Mouse (Mus musculus): ENCODE data around the gene Rwdd4a. TPM values are rescaled to one million over a fixed set of nuclear protein-coding genes. Genes with fewer than 3 reads are reported as not detected.

Gene Rwdd4a
- polyA plus RNA-seq (2014; fragmentation: Nextera tagmentation; extraction: Ambion mirVana) = 39.1 and 40.7 TPM in 2 replicates

DNA sequence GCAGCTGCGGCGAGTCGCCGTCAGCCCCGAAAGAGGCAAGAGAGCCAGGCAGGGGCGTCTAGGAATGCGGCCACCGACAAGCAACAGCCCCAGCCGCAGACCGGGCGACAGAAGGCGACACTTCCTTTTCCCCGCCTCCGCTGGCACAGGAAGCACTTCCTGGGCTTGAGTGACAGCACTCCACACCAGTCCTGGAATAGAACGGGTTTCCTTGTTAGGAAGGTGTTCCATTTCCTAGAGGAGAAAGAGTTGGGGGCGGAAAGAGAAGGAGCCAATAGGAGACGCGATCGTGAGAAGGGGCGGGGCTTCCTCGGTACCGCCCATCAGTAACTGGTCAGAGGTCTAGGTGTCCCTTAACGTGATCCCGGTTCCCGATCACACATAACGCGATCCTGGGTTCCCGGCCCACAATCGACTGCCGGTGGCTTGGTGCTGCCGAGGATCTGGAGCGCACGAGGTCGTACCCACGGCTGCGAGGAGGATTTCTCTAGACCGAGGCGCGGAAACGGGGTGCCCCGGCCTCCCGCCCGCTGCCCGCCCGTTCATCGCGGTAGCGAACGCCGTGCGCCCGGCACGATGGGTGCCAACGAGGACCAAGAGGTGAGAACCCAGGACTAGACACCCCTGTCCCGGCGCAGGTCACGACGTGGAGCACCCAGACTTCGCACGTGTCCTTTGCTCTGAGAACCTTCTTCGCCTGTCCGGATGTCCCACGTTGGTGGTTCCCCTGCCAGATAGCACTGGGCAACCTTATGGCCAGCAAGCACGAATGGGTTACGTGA is at the start of gene Rwdd4a, which contains the start of gene Trappc11:
Gene Rwdd4a (plus strand): TSS at position 321 of the 782 bp plus-strand sequence.
Gene Trappc11 (minus strand): TSS at position 127 of the 782 bp plus-strand sequence.
- Histone ChIP-seq H3K4me3 (ENCODE audit: control insufficient read depth in 1 of 2, insufficient read depth in 1 of 2, low read depth in 1 of 2, low read length in 2 of 2) (peak within 1 kb of the TSS; percentile 83 to 96), H3K4me1 (ENCODE audit: control insufficient read depth in 2 of 2, insufficient read depth in 2 of 2, low read length in 2 of 2) (peaks cover 0 to 18% of the 10 kb centered on the region in 2 experiments; a peak in 2 of 4 replicates), H3K36me3 (ENCODE audit: control insufficient read depth, insufficient read depth, low read length) (peaks cover 32% of the 10 kb centered on the region), H3K4me2 (ENCODE audit: low read length) (peak within 1 kb of the TSS; percentile 92), H3K9ac (ENCODE audit: low read length) (peak within 1 kb of the TSS; percentile 91), H3K9me3 (ENCODE audit: control insufficient read depth, low read length) (no peaks in the 10 kb centered on the region), H3K27ac (replicated peaks in 1 of 2; ENCODE audit: control insufficient read depth in 1 of 2, insufficient read depth in 1 of 2, low read depth in 2 of 2, low read length in 2 of 2) (peak within 1 kb of the TSS; percentile 70 to 84), H3K27me3 (ENCODE audit: control insufficient read depth, insufficient read depth, low read length) (no peaks in the 10 kb centered on the region)
- ATAC-seq (ENCODE audit: insufficient number of reproducible peaks, insufficient read depth, low FRiP score, low read depth) = peak; percentile 99
- under 1% methylated on average over 65 of the region's 65 CpGs for WGBS

DNA sequence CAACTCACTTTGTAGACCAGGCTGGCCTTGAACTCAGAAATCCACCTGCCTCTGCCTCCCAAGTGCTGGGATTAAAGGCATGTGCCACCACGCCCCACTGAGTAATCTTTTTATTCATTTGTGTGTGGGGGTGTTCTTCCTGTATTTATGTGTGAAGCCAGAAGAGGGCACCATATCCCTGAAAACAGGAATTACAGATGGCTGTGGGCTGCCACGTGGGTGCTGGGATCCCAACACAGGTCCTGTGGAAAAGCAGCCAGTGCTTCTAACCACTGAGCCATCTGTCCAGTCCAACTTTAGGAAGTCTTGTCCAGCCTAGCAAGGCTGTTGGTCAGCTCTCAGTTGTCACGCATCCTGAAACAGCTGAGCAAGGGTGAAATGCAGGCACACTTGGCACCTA is 46.2 kb upstream of the Rwdd4a start:
- WGBS = 84% methylated on average over 3 of the region's 3 CpGs
- ATAC-seq (ENCODE audit: insufficient number of reproducible peaks, insufficient read depth, low FRiP score, low read depth) = no peak
- H3K9me3 ChIP-seq (ENCODE audit: control insufficient read depth, low read length) = peaks cover 6% of the 10 kb centered on the region
- no peak overlapping the region for H3K9ac ChIP-seq (ENCODE audit: low read length)
- no peaks in the 10 kb centered on the region for H3K4me1 ChIP-seq (ENCODE audit: control insufficient read depth in 2 of 2, insufficient read depth in 2 of 2, low read length in 2 of 2)
- H3K36me3 ChIP-seq (ENCODE audit: control insufficient read depth, insufficient read depth, low read length) = peaks cover 33% of the 10 kb centered on the region
- no peaks in the 10 kb centered on the region for H3K27me3 ChIP-seq (ENCODE audit: control insufficient read depth, insufficient read depth, low read length)
- no peak overlapping the region for H3K27ac ChIP-seq (replicated peaks in 1 of 2; ENCODE audit: control insufficient read depth in 1 of 2, insufficient read depth in 1 of 2, low read depth in 2 of 2, low read length in 2 of 2)
- H3K4me3 ChIP-seq (ENCODE audit: control insufficient read depth in 1 of 2, insufficient read depth in 1 of 2, low read depth in 1 of 2, low read length in 2 of 2) = no peak overlapping the region
- H3K4me2 ChIP-seq (ENCODE audit: low read length) = no peak overlapping the region

DNA sequence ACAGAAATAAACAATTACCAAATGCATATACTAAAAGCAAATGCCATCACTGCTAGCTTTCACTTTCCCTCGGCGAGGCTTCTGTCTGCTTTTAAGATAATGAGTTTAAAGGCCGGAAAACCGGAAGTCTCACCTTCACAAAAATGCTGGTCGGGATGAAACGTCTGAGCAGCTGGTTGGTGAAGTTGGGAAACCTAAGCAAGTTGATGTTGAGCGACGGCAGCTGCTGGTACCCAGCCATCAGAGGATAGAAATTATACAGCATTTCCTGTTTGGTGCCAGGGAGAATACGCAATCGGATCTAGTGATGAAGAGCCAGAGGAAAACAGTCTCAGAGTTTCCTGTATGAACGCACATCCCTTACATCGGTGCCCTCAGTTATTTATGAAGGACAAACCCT is 40.4 kb upstream of the Rwdd4a start:
- 91% methylated on average over 12 of the region's 12 CpGs for WGBS
- H3K36me3 ChIP-seq (ENCODE audit: control insufficient read depth, insufficient read depth, low read length) = peaks cover 88% of the 10 kb centered on the region
- no peak overlapping the region for H3K9ac ChIP-seq (ENCODE audit: low read length)
- no peak overlapping the region for H3K4me2 ChIP-seq (ENCODE audit: low read length)
- H3K4me3 ChIP-seq (ENCODE audit: control insufficient read depth in 1 of 2, insufficient read depth in 1 of 2, low read depth in 1 of 2, low read length in 2 of 2) = no peak overlapping the region
- H3K27ac ChIP-seq (replicated peaks in 1 of 2; ENCODE audit: control insufficient read depth in 1 of 2, insufficient read depth in 1 of 2, low read depth in 2 of 2, low read length in 2 of 2) = no peak overlapping the region
- H3K9me3 ChIP-seq (ENCODE audit: control insufficient read depth, low read length) = no peaks in the 10 kb centered on the region
- no peaks in the 10 kb centered on the region for H3K27me3 ChIP-seq (ENCODE audit: control insufficient read depth, insufficient read depth, low read length)
- H3K4me1 ChIP-seq (ENCODE audit: control insufficient read depth in 2 of 2, insufficient read depth in 2 of 2, low read length in 2 of 2) = 0 out of 4 replicates have a peak, but pooled peaks cover 0 to 2% of the 10 kb centered on the region in 2 experiments
- no peak for ATAC-seq (ENCODE audit: insufficient number of reproducible peaks, insufficient read depth, low FRiP score, low read depth)

DNA sequence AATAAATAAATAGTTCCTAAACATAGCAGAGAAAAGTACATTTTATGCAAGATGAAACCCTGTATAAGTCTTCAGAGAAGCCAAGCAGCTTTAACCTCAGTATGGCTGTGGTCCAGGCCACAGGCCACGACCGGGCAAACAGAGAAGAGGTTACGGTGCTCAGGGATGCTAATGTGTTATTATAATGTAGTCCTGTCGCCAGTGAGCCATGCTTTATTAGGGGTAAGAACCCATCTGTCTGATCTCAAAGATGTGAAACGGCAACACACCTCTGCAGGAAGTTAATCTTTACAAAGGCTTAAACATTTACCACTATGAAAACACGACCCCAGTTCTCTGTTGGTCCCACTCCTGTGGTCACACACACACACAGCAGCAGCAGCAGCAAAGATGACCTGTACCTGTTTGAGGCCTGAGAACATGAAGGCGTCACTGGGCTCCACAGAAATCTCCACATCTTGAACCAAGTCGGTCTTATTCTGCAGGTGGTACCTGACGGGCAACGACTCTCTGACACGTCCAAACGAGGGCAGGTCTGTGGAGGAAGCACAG is 38.8 kb upstream of the Rwdd4a start:
- Histone ChIP-seq H3K4me2 (ENCODE audit: low read length) (no peak overlapping the region), H3K36me3 (ENCODE audit: control insufficient read depth, insufficient read depth, low read length) (peaks cover 95% of the 10 kb centered on the region), H3K9ac (ENCODE audit: low read length) (no peak overlapping the region), H3K27me3 (ENCODE audit: control insufficient read depth, insufficient read depth, low read length) (no peaks in the 10 kb centered on the region), H3K4me3 (ENCODE audit: control insufficient read depth in 1 of 2, insufficient read depth in 1 of 2, low read depth in 1 of 2, low read length in 2 of 2) (no peak overlapping the region), H3K9me3 (ENCODE audit: control insufficient read depth, low read length) (no peaks in the 10 kb centered on the region), H3K27ac (replicated peaks in 1 of 2; ENCODE audit: control insufficient read depth in 1 of 2, insufficient read depth in 1 of 2, low read depth in 2 of 2, low read length in 2 of 2) (no peak overlapping the region), H3K4me1 (ENCODE audit: control insufficient read depth in 2 of 2, insufficient read depth in 2 of 2, low read length in 2 of 2) (0 out of 4 replicates have a peak, but pooled peaks cover 0 to 2% of the 10 kb centered on the region in 2 experiments)
- 92% methylated on average over 12 of the region's 12 CpGs for WGBS
- ATAC-seq (ENCODE audit: insufficient number of reproducible peaks, insufficient read depth, low FRiP score, low read depth) = no peak

DNA sequence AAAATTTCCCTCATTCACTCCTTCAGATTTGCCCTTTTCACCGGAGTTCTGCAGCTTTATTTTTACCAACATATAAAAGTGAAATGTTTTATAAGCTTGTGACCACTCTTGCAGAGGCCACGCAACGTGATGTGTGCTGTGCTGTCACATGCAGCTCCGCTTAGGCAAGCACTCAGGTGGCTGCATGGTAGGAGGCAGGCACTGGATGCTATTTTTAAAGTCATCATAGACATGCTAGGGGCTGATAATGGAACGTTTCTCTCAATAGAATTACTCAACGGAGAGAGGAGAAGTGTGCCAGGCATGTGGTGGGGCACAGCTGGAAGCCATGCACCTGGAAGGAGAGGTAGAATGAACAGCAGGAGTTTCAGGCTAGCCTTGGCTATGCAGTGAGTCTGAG is 38.0 kb upstream of the Rwdd4a start:
- ATAC-seq (ENCODE audit: insufficient number of reproducible peaks, insufficient read depth, low FRiP score, low read depth) = no peak
- H3K9me3 ChIP-seq (ENCODE audit: control insufficient read depth, low read length) = no peaks in the 10 kb centered on the region
- H3K4me1 ChIP-seq (ENCODE audit: control insufficient read depth in 2 of 2, insufficient read depth in 2 of 2, low read length in 2 of 2) = 0 out of 4 replicates have a peak, but pooled peaks cover 0 to 2% of the 10 kb centered on the region in 2 experiments
- H3K36me3 ChIP-seq (ENCODE audit: control insufficient read depth, insufficient read depth, low read length) = peaks cover 96% of the 10 kb centered on the region
- no peaks in the 10 kb centered on the region for H3K27me3 ChIP-seq (ENCODE audit: control insufficient read depth, insufficient read depth, low read length)
- H3K4me2 ChIP-seq (ENCODE audit: low read length) = no peak overlapping the region
- no peak overlapping the region for H3K9ac ChIP-seq (ENCODE audit: low read length)
- H3K27ac ChIP-seq (replicated peaks in 1 of 2; ENCODE audit: control insufficient read depth in 1 of 2, insufficient read depth in 1 of 2, low read depth in 2 of 2, low read length in 2 of 2) = no peak overlapping the region
- 45% methylated on average over 6 of the region's 6 CpGs for WGBS
- no peak overlapping the region for H3K4me3 ChIP-seq (ENCODE audit: control insufficient read depth in 1 of 2, insufficient read depth in 1 of 2, low read depth in 1 of 2, low read length in 2 of 2)

DNA sequence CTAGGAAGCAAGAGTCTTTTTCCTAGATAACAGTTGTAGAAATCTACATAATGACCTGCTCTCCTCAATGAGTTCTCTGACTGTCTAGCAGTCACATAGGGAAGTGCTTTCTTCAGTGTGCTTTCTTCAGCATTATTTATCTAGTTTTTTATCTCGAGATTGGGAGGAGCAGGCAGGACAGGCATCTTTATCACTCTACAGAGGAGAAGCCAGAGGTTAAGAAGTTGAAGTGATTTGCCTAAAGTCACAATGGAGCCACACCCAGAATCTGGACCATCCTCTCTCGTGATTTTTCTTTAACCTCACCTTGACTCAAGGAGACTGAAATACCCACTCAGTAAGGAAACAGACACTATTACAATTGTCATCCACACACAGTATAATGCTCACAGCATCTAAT is 31.5 kb upstream of the Rwdd4a start:
- ATAC-seq (ENCODE audit: insufficient number of reproducible peaks, insufficient read depth, low FRiP score, low read depth) = no peak
- Histone ChIP-seq H3K4me3 (ENCODE audit: control insufficient read depth in 1 of 2, insufficient read depth in 1 of 2, low read depth in 1 of 2, low read length in 2 of 2) (no peak overlapping the region), H3K9me3 (ENCODE audit: control insufficient read depth, low read length) (no peaks in the 10 kb centered on the region), H3K4me2 (ENCODE audit: low read length) (no peak overlapping the region), H3K27ac (replicated peaks in 1 of 2; ENCODE audit: control insufficient read depth in 1 of 2, insufficient read depth in 1 of 2, low read depth in 2 of 2, low read length in 2 of 2) (no peak overlapping the region), H3K27me3 (ENCODE audit: control insufficient read depth, insufficient read depth, low read length) (no peaks in the 10 kb centered on the region), H3K4me1 (ENCODE audit: control insufficient read depth in 2 of 2, insufficient read depth in 2 of 2, low read length in 2 of 2) (no peaks in the 10 kb centered on the region), H3K9ac (ENCODE audit: low read length) (no peak overlapping the region), H3K36me3 (ENCODE audit: control insufficient read depth, insufficient read depth, low read length) (peaks cover 95% of the 10 kb centered on the region)
- 60% methylated on average over 2 of the region's 2 CpGs for WGBS

DNA sequence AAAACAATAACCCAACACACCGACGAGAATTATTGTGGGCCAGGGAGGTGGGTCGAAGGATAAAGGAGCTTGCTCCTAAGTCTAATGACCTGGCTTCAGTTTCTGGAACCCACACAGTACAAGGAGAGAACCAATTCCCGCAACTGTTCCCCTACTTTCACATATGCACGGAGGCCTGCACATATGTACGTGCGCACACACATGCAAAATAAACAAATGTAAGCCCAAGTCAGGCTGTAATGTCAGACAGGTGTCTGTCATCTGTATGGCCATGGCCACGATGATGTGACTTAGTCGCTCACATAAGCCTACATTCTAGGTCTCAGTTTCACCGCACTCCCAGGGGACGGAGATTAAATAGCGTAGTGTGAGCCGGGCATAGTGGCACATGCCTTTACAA is 30.9 kb upstream of the Rwdd4a start:
- no peaks in the 10 kb centered on the region for H3K4me1 ChIP-seq (ENCODE audit: control insufficient read depth in 2 of 2, insufficient read depth in 2 of 2, low read length in 2 of 2)
- no peaks in the 10 kb centered on the region for H3K9me3 ChIP-seq (ENCODE audit: control insufficient read depth, low read length)
- no peak overlapping the region for H3K4me3 ChIP-seq (ENCODE audit: control insufficient read depth in 1 of 2, insufficient read depth in 1 of 2, low read depth in 1 of 2, low read length in 2 of 2)
- H3K27ac ChIP-seq (replicated peaks in 1 of 2; ENCODE audit: control insufficient read depth in 1 of 2, insufficient read depth in 1 of 2, low read depth in 2 of 2, low read length in 2 of 2) = no peak overlapping the region
- no peak for ATAC-seq (ENCODE audit: insufficient number of reproducible peaks, insufficient read depth, low FRiP score, low read depth)
- H3K36me3 ChIP-seq (ENCODE audit: control insufficient read depth, insufficient read depth, low read length) = peaks cover 95% of the 10 kb centered on the region
- H3K9ac ChIP-seq (ENCODE audit: low read length) = no peak overlapping the region
- 93% methylated on average over 13 of the region's 13 CpGs for WGBS
- H3K27me3 ChIP-seq (ENCODE audit: control insufficient read depth, insufficient read depth, low read length) = no peaks in the 10 kb centered on the region
- H3K4me2 ChIP-seq (ENCODE audit: low read length) = no peak overlapping the region
